Mouse (Mus musculus) right cerebral cortex, adult 2 months (tissue): ENCODE measurements around the gene Shank2.

ENCODE experiments used
- DNase-seq, 2 experiments: peaks; one replicate each; pipeline ENCODE4 v3.0.0; 2021 to 2022; ENCODE audit warnings: low spot score in 2 of 2

Gene Shank2

DNA sequence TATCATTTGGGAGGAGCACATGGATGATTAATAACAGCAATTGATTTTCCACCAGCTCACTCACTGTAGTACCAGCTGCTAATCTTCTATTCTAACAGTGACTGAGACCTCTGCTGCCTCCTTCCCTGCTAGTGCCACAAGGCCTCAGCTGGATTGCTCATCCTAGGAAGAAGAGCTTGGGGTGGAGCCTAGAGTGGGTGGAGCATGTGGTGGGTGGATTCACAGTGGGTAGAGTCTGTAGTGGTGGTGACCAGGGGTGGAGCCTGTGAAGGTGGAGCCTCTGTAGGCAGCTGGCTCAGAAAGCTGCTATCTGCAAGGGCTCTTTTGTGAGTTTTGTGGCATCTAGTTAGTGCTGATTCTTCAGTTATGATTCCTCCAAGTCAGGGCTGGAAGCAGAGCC lies 334.9 kb downstream of the Shank2 start:
- DNase-seq: no peak

DNA sequence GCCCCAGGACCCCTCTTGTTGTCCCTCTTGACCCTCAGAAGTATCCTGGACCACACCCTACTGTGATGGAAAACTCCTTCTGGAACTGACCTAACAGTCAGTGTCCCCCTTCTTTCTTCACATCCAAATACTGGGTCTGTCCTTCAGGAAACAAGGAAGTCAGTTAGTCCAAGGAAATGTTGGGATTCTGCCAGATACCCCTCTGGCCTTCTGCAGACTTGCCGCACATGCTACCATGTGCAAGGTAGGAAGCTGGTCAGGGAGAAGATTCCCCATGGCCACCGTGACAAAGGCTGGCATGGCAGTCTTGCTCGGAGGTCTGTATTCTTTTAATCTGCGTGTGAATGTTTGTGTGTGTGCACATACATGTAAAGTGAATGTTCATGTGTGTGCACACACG lies 337.0 kb downstream of the Shank2 start:
- DNase-seq: no peak

DNA sequence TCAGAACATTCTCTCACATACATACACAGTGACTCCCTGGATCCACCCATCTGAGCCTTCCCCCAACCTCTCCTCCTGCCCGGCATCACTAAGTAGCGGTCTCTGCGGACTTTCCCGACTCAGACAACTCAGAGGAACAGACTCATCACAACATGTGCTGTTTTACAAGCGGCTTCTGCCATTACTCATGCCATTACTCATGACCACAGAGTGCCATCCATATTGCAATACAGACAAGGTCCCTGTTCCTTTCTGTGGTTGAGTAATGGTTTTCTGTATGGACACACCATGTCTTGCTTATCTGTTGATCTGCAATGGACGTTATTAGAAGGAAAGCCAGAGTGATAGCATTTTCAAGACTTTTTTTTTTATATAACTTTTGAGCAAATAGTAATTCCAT lies 338.6 kb downstream of the Shank2 start:
- no peak for DNase-seq

DNA sequence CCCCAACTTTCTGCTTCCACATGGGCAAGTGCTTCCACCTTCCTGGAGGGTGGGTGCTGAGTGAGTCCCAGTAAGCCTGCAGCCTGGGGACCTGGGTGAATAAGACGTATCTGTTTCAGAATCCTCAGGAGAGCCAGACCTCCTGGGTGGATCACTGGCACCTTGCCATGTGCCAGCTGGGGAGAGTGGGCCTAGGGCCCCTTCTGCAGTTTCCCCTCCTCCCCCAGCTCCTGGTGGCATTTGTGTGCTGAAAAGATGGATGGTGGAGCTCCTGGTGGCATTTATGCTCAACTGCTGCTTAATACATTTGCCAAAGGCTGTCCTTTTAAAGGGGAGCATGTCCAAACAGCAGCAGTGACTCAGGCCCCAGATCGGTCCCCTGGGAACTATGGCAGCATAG lies 364.4 kb downstream of the Shank2 start:
- no peak for DNase-seq

DNA sequence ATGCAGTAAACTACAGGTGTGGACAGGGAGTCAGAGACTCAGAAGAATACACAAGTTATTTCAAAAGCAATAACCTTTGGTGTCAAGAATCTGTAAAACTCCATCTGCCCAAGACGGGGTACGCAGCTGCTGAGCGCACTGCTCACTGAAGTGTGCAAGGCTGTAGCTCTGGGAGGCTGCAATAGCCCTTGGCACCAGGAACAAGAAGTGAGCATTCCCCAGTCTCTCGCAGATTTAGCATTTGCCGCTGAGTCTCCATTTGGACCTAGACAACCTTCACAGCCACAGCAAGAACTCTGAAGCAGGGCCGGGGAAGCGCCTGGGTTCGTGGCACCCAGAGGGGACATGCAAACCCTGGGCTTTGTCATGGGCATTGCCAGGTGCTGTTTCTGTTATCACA lies 371.3 kb downstream of the Shank2 start:
- DNase-seq: no peak

DNA sequence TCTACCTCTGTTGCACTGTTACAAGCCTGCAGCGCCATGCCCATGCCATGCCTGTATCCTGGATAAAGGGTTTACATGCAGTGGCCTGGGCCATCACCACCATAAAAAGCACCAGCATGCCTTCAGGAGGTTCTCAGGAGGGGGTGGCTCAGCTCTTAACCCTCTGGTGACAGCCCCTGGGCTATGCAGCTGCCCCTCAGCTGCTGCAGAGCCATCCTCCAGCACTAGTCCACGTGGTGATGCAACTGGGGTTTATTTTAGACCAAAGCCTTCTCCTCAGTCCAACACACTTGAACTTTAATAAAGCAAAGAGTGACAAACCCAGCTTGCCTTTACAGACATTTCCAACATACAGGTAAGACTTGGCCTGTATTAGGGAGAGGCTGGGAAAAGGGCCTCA lies 373.8 kb downstream of the Shank2 start:
- no peak for DNase-seq

DNA sequence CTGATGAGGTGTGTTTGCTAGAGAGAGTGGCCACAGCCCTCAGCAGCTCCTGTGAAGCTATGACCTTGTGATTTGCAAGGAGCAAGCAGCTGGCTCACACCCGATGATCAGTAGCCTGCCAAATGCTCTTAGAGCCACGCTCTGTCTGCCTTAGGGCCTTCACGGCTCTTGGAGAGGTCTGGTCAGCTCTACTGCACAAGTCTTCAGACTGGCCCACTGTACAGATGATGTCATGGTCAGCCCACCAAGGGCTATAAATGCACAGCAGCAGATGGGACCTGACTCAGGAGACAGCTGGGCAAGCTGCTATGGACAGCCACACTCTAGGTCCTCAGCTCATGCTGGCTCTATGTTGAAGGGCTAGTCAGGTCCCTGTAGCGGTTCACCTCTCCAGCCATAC lies 376.5 kb downstream of the Shank2 start:
- DNase-seq: peak; percentile 50 to 53

DNA sequence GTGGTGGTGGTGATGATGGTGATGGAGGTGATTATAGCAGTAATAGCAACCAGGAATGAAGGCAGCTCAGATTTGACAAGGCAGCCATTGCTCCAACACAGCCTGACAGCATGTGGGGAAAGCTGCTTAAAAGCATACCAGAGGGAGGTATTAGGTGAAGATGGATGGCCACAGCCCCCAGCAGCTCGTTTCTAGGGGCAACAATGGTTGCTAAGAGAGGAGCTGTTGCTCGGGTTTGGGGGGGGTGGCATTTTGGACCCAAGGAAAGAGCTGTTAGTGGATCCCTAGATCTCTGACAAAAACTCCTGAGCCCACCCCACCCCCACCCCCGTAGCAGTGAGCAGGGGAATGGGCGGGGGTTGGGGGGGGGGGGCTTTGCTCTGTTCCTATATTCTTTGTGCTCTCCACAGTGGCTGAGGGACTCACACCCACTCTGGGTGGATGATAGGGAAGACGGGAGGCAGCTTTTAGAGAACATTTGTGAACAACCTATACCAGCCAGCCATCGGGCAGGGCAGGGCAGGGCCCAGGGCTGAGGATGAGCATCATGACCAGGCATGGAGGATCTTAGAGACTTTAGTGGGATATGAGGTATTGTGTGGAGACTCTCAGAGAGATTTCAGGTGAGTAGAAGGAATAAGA lies 377.6 kb downstream of the Shank2 start:
- DNase-seq: no peak

DNA sequence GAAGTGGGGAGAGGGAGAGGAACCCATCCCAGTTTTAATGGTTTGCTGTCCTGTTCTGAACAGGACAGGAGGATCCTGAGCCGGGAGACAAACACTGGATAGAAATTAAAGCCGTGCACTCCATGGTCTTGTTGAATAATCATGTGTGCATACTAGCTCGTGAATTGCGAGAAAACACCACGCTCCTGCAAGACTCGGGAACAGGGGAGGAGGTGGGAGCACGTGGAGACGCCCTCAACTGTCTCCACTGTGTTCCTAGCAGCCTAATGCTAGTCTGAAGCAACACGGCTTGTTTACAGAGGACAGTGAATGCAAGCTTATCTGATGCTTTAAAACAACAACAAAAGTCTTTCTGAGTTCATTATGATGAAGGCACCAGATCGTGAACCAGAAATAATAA lies 379.9 kb downstream of the Shank2 start:
- DNase-seq: peak; percentile 56 to 59

DNA sequence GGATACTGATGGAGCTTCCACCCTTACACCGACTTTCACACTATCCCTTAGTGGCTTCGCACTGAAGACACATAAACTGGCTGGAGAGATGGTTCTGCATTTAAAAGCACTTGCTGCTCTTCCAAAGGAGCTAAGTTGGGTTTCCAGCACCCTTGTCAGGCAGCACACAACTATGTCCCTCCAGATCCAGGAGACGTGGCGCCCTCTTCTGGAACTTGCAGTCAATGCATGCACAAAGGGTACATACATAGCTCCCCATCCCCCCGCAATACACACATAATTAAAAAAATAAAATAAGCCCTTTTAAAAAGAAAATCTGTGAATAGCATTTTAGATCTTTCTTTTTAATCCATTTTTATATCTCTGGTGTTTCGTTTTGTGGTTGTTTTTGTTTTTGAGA lies 385.8 kb downstream of the Shank2 start:
- DNase-seq: no peak

DNA sequence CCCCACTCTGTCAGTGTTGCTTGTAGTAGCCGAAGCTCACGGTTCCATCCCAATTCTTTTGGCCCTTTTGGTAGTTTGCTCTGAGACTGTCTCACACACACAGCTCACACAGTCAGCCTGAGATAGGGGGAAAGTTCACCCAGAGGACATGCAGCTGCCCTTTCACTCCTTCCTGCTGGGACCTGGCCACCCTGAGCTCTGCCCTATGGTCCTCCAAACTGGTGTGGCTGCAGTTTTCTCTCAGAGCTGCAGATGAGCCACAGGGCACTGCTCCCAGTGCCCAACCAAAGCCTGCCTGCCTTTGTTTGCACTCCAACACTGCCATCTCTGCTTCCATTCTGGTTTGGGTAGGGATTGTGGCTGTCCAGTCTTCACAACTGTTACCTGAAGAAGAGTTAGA lies 388.0 kb downstream of the Shank2 start:
- no peak for DNase-seq

DNA sequence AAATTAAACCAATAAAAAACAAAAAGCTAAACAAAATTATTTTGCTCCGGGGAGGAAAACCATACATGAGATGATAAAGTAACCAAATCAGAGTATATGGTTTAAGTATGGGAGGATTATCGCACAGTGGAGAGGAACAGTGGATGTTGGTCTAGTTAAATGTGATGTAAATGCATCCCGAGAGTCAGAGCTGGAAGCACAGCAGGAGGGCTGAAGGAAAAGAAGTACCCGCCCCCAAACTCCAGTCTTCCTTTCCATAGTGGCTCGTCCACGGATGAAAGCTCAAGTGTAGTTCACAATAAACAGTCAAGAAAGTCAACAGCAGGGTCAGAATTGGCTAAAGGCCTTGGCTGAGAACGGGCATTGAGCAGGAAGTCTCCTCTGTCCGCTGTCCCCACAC lies 388.9 kb downstream of the Shank2 start:
- DNase-seq: no peak

DNA sequence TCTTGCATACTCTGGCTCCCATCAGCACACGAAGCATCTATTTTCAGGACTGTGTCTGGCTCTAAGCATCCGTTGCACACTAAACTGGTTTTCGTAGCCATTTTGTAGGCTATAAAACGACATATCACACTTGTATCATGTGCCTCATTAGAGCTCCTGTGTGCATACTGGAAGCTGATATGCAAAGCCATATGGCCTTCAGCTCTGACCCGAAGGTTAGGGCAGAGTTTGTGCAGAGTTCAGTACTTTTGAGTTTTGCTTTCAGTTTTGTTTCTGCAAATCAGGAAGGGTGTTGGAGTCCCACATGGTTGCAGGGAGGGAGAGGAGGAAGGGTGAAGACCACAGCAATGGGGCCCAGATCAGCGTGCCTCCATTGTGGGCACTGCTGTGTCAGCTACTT lies 390.0 kb downstream of the Shank2 start:
- DNase-seq: no peak

DNA sequence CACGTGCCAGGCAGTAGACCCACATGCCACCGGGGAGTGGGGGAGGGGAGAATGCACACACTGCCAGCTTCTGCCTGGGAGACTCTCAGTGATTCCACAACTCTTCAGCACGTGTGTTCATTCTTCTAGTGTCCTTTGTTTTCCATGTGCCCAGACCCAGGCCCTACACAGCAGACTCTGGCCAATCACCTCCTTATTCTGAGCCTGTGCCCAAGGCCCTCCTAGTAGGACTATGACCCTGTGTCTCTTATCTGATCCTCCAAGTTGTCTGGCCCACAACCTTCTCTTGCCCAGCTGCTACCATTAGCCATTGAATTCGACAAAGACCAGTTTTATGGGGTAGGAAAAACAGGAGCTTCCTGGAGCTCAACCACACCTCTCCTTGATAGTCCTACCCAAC lies 400.8 kb downstream of the Shank2 start:
- no peak for DNase-seq

DNA sequence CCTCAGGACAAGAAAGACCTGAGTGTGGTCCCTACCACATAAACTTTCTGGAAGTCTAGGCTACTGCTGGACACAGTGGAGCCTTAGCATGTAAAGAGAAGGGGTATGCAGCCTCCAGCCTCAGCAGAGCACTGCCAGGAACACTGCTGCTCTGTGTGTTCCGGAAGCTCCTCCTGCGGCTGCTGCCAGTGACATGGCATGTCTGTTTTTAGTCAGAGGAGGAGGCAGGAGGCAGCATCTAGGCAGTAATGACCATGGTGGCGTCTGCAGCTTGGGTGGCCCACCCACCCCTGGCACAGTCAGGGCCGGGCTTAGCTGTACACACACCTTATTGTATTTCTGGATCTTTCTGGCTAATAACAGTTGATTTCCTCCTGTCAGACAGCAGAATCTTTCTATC lies 405.9 kb downstream of the Shank2 start:
- DNase-seq: peak in 1 of 2 experiments; percentile 60

DNA sequence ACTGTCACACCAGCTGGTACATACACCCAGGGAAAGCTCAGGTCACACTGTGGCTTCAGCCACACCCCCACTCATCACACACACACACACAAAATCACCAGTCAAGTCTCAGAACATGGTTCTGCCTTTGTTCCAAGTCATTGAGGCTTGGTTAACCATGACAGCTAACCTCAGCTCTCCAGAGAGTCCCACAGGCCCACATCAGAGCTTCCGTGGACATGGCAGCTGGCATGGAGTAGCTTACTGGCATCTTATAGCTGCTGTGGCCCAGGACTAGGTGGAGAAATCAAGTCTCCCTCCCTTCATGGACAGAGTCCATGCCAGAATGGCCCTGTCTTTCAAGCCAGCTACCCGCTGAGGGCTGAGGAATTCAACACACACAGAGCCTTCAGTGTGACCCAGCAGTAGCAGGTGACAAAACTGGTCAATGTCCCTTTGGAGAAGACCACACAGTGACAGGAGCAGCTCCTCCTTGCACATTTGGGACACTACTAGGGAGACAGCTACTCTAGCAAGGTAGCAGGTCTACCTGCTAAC lies 406.8 kb downstream of the Shank2 start:
- no peak for DNase-seq

DNA sequence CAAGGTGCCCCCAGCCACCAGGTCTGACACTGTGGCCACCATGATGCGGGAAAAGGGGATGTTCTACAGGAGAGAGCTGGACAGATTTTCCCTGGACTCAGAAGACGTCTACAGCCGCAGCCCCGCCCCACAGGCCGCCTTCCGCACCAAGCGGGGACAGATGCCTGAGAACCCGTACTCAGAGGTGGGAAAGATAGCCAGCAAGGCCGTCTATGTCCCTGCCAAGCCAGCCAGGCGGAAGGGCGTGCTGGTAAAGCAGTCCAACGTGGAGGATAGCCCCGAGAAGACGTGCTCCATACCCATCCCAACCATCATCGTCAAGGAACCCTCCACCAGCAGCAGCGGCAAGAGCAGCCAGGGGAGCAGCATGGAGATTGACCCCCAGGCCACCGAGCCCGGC lies 408.0 kb downstream of the Shank2 start:
- no peak for DNase-seq

DNA sequence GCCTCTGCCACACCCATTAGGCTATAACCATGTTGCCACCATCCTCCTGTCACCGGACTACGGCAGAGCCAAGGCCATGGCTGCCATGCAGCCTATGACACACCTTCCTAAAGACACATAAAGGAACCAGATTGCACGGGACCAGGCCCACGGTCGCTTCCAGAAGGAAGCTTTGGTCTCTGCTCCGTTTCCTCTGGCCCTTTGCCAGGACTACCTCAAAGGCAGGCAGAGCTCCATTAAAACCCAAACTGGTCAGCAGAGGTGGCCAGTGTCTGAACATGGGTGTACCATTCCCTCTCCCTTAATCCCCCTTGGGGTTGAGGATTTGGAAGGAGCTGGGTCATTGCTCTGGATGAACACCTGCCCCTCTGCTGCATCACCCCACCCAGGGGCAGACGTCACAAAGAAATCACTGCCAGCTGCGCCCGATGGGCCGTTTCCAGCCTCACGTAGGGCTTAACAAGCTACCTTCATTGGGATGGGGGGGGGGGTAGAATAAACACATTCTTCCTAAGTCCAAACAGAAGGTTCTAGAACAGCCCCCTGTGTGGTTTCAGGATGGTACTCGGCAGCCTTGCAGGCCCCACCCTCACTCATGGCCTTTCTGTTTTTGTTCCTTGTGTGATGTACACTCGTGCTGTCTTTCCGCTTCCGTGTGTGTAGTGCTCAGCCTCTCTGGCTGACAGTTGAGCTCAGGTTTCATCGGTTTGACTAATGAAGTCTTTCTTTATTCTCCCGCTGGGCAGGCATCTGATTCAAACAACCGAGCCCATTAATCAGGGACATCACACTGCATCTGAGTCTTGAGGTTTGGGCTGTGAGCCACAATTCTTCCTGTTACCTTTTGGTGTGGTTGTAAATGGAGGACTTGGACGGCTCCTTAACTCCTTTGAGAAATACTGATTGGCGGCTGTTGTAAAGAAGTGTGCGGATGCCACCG lies 410.5 kb downstream of the Shank2 start:
- DNase-seq: no peak

DNA sequence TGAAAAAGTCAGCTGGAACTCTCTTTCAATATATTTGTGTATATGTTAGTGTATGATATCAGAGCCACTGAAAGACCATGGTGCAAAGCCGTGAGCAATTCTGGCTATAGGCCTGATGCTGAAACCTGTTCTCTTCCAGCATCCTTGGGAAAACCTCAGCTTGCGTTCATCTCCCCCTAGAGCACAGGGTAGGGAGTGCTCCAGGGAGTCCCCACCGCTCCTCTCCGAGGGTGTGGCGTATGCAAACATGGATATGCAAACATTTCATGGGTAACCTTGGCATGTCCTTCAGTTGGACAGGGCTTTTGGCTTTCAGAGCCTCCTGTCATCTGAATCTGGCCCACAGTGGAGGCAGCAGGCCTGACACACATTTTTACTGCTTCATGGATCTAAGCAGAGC lies 412.9 kb downstream of the Shank2 start:
- DNase-seq: no peak

DNA sequence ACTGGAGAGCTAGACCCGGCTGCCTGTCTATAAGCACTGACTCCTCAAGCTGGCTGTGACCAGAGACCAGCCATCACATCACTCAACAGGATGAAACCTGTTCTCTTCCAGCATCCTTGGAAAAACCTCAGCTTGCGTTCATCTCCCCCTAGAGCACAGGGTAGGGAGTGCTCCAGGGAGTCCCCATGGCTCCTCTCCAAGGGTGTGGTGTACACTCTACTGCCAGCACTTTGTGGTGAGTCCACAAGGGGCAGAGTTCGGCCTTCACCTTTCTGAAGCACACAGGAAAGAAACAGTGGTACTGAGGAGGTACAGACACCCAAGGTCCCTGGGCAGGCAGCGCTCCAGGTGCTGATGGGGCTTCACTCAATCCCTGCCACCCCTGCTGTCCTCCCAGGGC lies 414.1 kb downstream of the Shank2 start:
- DNase-seq: no peak

DNA sequence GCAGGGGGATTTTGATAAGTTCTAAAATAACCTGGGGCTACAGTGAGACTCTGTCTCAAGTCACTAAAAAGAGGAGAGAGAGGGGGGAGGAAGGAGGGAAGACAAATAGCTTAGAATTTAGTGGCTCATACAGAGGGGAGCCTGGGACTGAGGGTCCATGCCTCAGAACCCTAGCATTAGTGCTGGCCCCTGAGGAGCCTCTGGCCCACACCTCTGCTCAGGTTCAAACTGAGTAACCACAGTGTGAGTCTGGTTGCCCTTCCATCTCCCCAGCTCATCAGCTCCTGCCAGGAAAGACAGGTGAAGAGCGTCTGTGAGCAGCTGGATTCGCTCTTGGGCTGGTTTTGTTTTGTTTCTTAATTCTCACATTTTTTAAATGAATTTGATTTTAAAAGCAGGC lies 415.5 kb downstream of the Shank2 start:
- no peak for DNase-seq

DNA sequence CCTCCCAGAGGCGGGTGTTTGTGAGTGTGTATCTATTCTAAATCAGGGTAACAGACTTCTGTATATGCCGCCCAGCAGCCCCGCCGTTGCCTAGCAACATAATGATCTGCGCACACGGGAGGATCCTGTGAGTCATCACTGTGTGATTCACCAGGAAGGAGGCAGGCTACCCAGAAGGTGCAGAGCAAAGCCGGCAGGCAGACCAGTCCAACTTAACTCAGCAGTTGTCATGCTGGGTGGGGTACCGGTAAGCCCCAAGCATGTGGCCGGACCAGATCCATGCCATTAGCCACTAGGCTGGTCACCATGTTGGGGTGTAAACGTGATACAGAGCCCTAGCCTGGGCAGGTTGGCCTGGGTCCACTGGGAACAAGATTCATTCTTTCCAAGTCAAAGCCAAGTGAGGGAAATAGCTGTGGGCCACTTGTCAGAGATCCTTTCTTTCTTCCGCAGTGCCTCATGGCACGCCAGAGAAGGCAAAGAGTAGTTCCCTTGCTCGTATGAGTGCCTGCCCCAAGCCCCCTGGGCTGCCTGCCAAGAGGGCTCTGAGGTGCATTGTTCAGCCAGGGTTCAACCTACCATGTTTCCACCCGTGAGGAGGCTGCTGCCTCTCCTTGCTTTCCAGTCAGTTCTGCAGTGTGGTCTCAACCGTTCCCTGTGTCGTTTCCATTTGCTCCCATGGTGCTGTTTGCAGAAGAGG lies 416.1 kb downstream of the Shank2 start:
- peak; percentile 88 to 89 for DNase-seq
